Mouse (Mus musculus) CH12.LX (cell line): ENCODE results near the gene Usp45. TPM values are rescaled to one million over a fixed set of nuclear protein-coding genes. Genes with fewer than 3 reads are reported as not detected.

ENCODE experiments used
- DNase-seq: peaks from one replicate; pipeline ENCODE4 v3.0.0-alpha.2; 2013; ENCODE audit errors: extremely low read depth
- H3K27ac ChIP-seq: 2 replicates; pipeline ENCODE4 v1.5.1; 2012; ENCODE audit warnings: low read depth, mild to moderate bottlenecking, control low read depth, moderate library complexity; ENCODE audit not compliant: insufficient read depth
- H3K27me3 ChIP-seq: replicated peaks from 2 replicates; pipeline ENCODE3; 2012; ENCODE audit warnings: inconsistent platforms
- H3K36me3 ChIP-seq, 2 experiments: replicated peaks in 1 of 2; 2 replicates each; pipeline versions ENCODE3 to v1.6.1; 2012; ENCODE audit warnings: inconsistent platforms in 1 of 2, low read length in 1 of 2, mild to moderate bottlenecking in 1 of 2, mixed read lengths in 1 of 2, moderate library complexity in 1 of 2; ENCODE audit not compliant: control insufficient read depth in 1 of 2, insufficient read depth in 1 of 2
- H3K4me1 ChIP-seq, 2 experiments: 2 replicates each; pipeline ENCODE4 v1.6.1; 2012; ENCODE audit warnings: inconsistent platforms in 1 of 2, moderate library complexity in 1 of 2; ENCODE audit not compliant: insufficient read depth in 2 of 2, control insufficient read depth in 1 of 2
- H3K4me2 ChIP-seq: 2 replicates; pipeline ENCODE4 v1.6.1; 2012; ENCODE audit warnings: low read depth, mild to moderate bottlenecking, control low read depth; ENCODE audit not compliant: poor library complexity, insufficient read depth, severe bottlenecking
- H3K4me3 ChIP-seq, 3 experiments: fragments of 150-350 bp in 1 of 3; sonication (generic) in 1 of 3; replicated peaks in 1 of 3; 2 replicates each; pipeline versions ENCODE3 to v1.5.1; 2011 to 2012; ENCODE audit warnings: low read depth in 2 of 3, low read length in 2 of 3, mild to moderate bottlenecking in 2 of 3, moderate library complexity in 2 of 3, control low read depth in 1 of 3, improper control_type of control experiment in 1 of 3, inconsistent platforms in 1 of 3, mixed read lengths in 1 of 3; ENCODE audit not compliant: poor library complexity in 1 of 3
- H3K79me2 ChIP-seq: replicated peaks from 2 replicates; pipeline ENCODE4 v1.6.1; 2012; ENCODE audit warnings: mild to moderate bottlenecking, moderate library complexity; ENCODE audit not compliant: control insufficient read depth, poor library complexity, insufficient read depth, severe bottlenecking; ENCODE audit errors: extremely low read depth
- H3K9ac ChIP-seq: 2 replicates; pipeline ENCODE4 v1.6.1; 2012; ENCODE audit warnings: low read depth, mild to moderate bottlenecking, control low read depth, moderate library complexity; ENCODE audit not compliant: insufficient read depth
- H3K9me3 ChIP-seq: replicated peaks from 2 replicates; pipeline ENCODE3; 2012; ENCODE audit warnings: low read length, inconsistent platforms, mixed read lengths
- BHLHE40 ChIP-seq: IDR thresholded peaks from 2 replicates; pipeline ENCODE4 v1.6.1; 2011; ENCODE audit warnings: mild to moderate bottlenecking, low read depth, low read length, improper control_type of control experiment
- CHD2 ChIP-seq: IDR thresholded peaks from 2 replicates; pipeline ENCODE4 v1.6.1; 2011; ENCODE audit warnings: low read length, improper control_type of control experiment
- E2F4 ChIP-seq: IDR thresholded peaks from 2 replicates; pipeline ENCODE4 v1.6.1; 2011; ENCODE audit warnings: low read depth, low read length, improper control_type of control experiment; ENCODE audit not compliant: insufficient replicate concordance
- ELF1 ChIP-seq: IDR thresholded peaks from 2 replicates; pipeline ENCODE4 v1.6.1; 2014; ENCODE audit warnings: low read depth, mild to moderate bottlenecking, inconsistent platforms, low read length, improper control_type of control experiment
- EP300 ChIP-seq: IDR thresholded peaks from 2 replicates; pipeline ENCODE4 v1.6.1; 2011; ENCODE audit warnings: low read length, improper control_type of control experiment
- ETS1 ChIP-seq: conservative IDR thresholded peaks from 2 replicates; pipeline ENCODE4 v1.6.1; 2012; ENCODE audit warnings: low read depth, mild to moderate bottlenecking, inconsistent platforms, low read length, improper control_type of control experiment, moderate library complexity
- HCFC1 ChIP-seq: IDR thresholded peaks from 2 replicates; pipeline ENCODE4 v1.6.1; 2012; ENCODE audit warnings: low read depth, mild to moderate bottlenecking, inconsistent platforms, low read length, improper control_type of control experiment
- IRF4 ChIP-seq: IDR thresholded peaks from 2 replicates; pipeline ENCODE4 v1.6.1; 2014; ENCODE audit warnings: low read depth, mild to moderate bottlenecking, inconsistent platforms, low read length, improper control_type of control experiment
- JUND ChIP-seq: conservative IDR thresholded peaks from 2 replicates; pipeline ENCODE4 v1.6.1; 2011; ENCODE audit warnings: low read depth, low read length, improper control_type of control experiment
- MAFK ChIP-seq: IDR thresholded peaks from 2 replicates; pipeline ENCODE4 v1.6.1; 2011; ENCODE audit warnings: low read length, improper control_type of control experiment; ENCODE audit not compliant: insufficient replicate concordance
- MAZ ChIP-seq: IDR thresholded peaks from 2 replicates; pipeline ENCODE4 v1.6.1; 2012; ENCODE audit warnings: low read depth, mild to moderate bottlenecking, inconsistent platforms, low read length, improper control_type of control experiment, moderate library complexity
- MXI1 ChIP-seq: IDR thresholded peaks from 2 replicates; pipeline ENCODE4 v1.6.1; 2011; ENCODE audit warnings: mild to moderate bottlenecking, low read depth, low read length, improper control_type of control experiment
- NELFE ChIP-seq: IDR thresholded peaks from 2 replicates; pipeline ENCODE4 v1.6.1; 2011; ENCODE audit warnings: low read depth, low read length, improper control_type of control experiment
- NRF1 ChIP-seq: IDR thresholded peaks from 2 replicates; pipeline ENCODE4 v1.6.1; 2014; ENCODE audit warnings: low read depth, mild to moderate bottlenecking, inconsistent platforms, low read length, improper control_type of control experiment, moderate library complexity
- PAX5 ChIP-seq: IDR thresholded peaks from 2 replicates; pipeline ENCODE4 v1.6.1; 2012; ENCODE audit warnings: low read length, inconsistent platforms, mixed read lengths
- POLR2A ChIP-seq: IDR thresholded peaks from 2 replicates; pipeline ENCODE4 v1.6.1; 2011; ENCODE audit warnings: low read depth, mild to moderate bottlenecking, improper control_type of control experiment, low read length
- SMC3 ChIP-seq: IDR thresholded peaks from 2 replicates; pipeline ENCODE4 v1.6.1; 2011; ENCODE audit warnings: low read depth, low read length, improper control_type of control experiment
- TBP ChIP-seq: conservative IDR thresholded peaks from 2 replicates; pipeline ENCODE4 v1.6.1; 2011; ENCODE audit warnings: low read depth, low read length, improper control_type of control experiment
- TCF12 ChIP-seq: IDR thresholded peaks from 2 replicates; pipeline ENCODE4 v1.6.1; 2014; ENCODE audit warnings: low read depth, mild to moderate bottlenecking, inconsistent platforms, low read length, improper control_type of control experiment
- UBTF ChIP-seq: IDR thresholded peaks from 2 replicates; pipeline ENCODE4 v1.6.1; 2012; ENCODE audit warnings: low read depth, mild to moderate bottlenecking, inconsistent platforms, low read length, improper control_type of control experiment, moderate library complexity
- USF1 ChIP-seq: IDR thresholded peaks from 2 replicates; pipeline ENCODE4 v1.6.1; 2014; ENCODE audit warnings: low read depth, mild to moderate bottlenecking, inconsistent platforms, low read length, improper control_type of control experiment
- USF2 ChIP-seq: conservative IDR thresholded peaks from 2 replicates; pipeline ENCODE4 v1.6.1; 2011; ENCODE audit warnings: low read depth, low read length, improper control_type of control experiment
- ZC3H11A ChIP-seq: IDR thresholded peaks from 2 replicates; pipeline ENCODE4 v1.6.1; 2012; ENCODE audit warnings: low read depth, mild to moderate bottlenecking, inconsistent platforms, low read length, improper control_type of control experiment
- ZKSCAN1 ChIP-seq: IDR thresholded peaks from 2 replicates; pipeline ENCODE4 v1.6.1; 2012; ENCODE audit warnings: low read depth, inconsistent platforms, low read length, improper control_type of control experiment, borderline replicate concordance
- ZNF384 ChIP-seq: IDR thresholded peaks from 2 replicates; pipeline ENCODE4 v1.6.1; 2012; ENCODE audit warnings: low read depth, low read length, improper control_type of control experiment, inconsistent platforms
- dilution Hi-C: fragments of 300-500 bp; cut with MboI; formaldehyde crosslinking; loops from 2 replicates; pipeline ENCODE4 v1.14.3; 2020; ENCODE audit warnings: low sequenced_read_pairs; ENCODE audit not compliant: extremely low pct_unique_long_range_greater_than_20kb, extremely low pct_ligation_motif_present
- in situ Hi-C: fragments of 300-500 bp; cut with MboI; formaldehyde crosslinking; loops from 3 replicates; pipeline ENCODE4 v1.14.3; 2019; ENCODE audit warnings: low sequenced_read_pairs, low pct_ligation_motif_present, low pct_unique_long_range_greater_than_20kb, mixed read lengths
- polyA plus RNA-seq: library from polyadenylated mRNA; unstranded; fragments of >175 nt; gene quantifications from 2 replicates; pipeline ENCODE4 v1.2.1, GENCODE M21; 2012; ENCODE audit warnings: low read depth; ENCODE audit not compliant: insufficient read length
- total RNA-seq, 2 experiments: library from RNA; depleted of rRNA; stranded (reverse); fragments of 300-350 nt in 1 of 2; fragments of >200 nt in 1 of 2; gene quantifications; 2 replicates each; pipeline ENCODE4 v1.2.3; 2012 to 2014

The Usp45 gene
- total and polyA plus RNA-seq, 3 experiments, result 16.7 to 30.6 (median 17.5) TPM

DNA sequence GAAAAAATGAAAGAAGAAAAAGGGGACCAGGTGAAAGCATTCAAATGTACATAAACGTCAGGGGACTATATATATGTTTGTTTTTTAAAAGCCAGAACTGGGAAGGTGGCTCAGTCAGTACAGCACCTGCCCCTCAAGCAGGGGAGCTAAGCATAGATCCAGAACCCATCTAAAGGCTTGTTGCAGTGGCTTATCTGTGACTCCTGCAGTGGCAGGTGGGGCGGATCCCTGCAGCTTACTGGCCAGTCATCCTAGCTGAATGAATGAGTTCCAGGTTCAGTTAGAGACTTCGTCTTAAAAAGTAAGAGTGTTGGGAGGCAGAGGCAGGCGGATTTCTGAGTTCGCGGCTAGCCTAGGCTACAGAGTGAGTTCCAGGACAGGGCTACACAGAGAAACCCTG is 115.8 kb downstream of the Usp45 start:
- dilution Hi-C loops, result no loop called here
- TF ChIP-seq ZKSCAN1, result no peak
- no peak for TF ChIP-seq CHD2
- TF ChIP-seq BHLHE40, result no peak
- no peak for TF ChIP-seq ELF1
- no peak for TF ChIP-seq POLR2A
- TF ChIP-seq MAZ, result no peak
- no peak for TF ChIP-seq NELFE
- TF ChIP-seq USF1, result no peak
- TF ChIP-seq IRF4, result no peak
- TF ChIP-seq NRF1, result no peak
- no peak for TF ChIP-seq PAX5
- TF ChIP-seq ETS1, result no peak
- no peak for TF ChIP-seq MXI1
- TF ChIP-seq SMC3, result no peak
- in situ Hi-C loops, result no loop called here

DNA sequence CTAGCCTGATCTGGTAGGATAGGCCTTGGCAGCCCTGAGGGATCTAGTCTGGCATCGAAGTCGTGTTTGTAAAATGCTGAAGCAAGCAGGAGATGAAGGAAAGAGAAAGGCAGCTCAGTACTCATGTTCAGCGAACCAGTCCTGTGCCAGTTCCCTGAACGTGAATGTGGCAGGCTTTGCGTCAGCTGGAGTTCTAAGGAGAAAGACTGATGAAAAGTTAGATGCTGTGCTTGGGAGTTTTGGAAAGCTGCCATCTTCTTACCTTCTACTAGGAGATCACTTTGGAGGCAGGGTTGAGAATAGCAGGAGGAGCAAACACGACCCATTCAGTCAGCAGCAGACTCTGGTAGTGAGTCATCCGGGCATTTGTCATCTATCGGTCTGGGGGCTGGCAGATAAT is 118.9 kb downstream of the Usp45 start:
- in situ Hi-C loops, result no loop called here
- dilution Hi-C loops, result no loop called here

More for the DNA sequence above, 115.8 kb downstream of the Usp45 start:
- Histone ChIP-seq H3K79me2 (no peaks in the 10 kb centered on the region; the same call in 1 of the 2 replicates), H3K9ac (no peak overlapping the region), H3K4me3 (no peak overlapping the region), H3K27me3 (no peaks in the 10 kb centered on the region), H3K4me2 (no peak overlapping the region), H3K9me3 (no peaks in the 10 kb centered on the region), H3K27ac (no peak overlapping the region), H3K4me1 (peaks cover 4 to 9% of the 10 kb centered on the region in 2 experiments; a peak in 3 of 4 replicates), H3K36me3 (peaks cover 0 to 11% of the 10 kb centered on the region in 2 experiments)
- no peak for DNase-seq

More for the DNA sequence above, 118.9 kb downstream of the Usp45 start:
- Histone ChIP-seq H3K4me2 (no peak overlapping the region), H3K27me3 (no peaks in the 10 kb centered on the region), H3K9ac (no peak overlapping the region), H3K9me3 (no peaks in the 10 kb centered on the region), H3K27ac (no peak overlapping the region), H3K79me2 (no peaks in the 10 kb centered on the region; the same call in 1 of the 2 replicates), H3K4me1 (peaks cover 2 to 13% of the 10 kb centered on the region in 2 experiments; a peak in 3 of 4 replicates), H3K4me3 (no peak overlapping the region), H3K36me3 (peaks cover 0 to 7% of the 10 kb centered on the region in 2 experiments)
- no peak for DNase-seq
- TF ChIP-seq PAX5 (no peak), UBTF (no peak), ZKSCAN1 (no peak), MAFK (no peak), E2F4 (no peak), BHLHE40 (no peak), TBP (no peak), ZNF384 (no peak), JUND (no peak), EP300 (no peak), TCF12 (no peak), MXI1 (no peak), USF2 (no peak), POLR2A (no peak), ZC3H11A (no peak), HCFC1 (no peak), ETS1 (no peak)
